Mouse (Mus musculus) stomach, embryonic 16.5 days (tissue): ENCODE data around the gene Bcl2l12. TPM values are rescaled to one million over a fixed set of nuclear protein-coding genes. Genes with fewer than 3 reads are reported as not detected.

Experiments
- ATAC-seq: fragments of 200-750 bp; cut with Nextera tagmentation; 2 replicates; pipeline ENCODE4 v1.8.0; 2017; ENCODE audit warnings: moderate number of reproducible peaks, moderate TSS enrichment; ENCODE audit not compliant: insufficient read depth, low FRiP score
- H3K27ac ChIP-seq: fragments of 300-500 bp; sonication (generic); 2 replicates; pipeline ENCODE4 v1.5.1; 2014; ENCODE audit warnings: low read length
- H3K27me3 ChIP-seq: fragments of 300-500 bp; sonication (generic); 2 replicates; pipeline ENCODE4 v1.6.1; 2014; ENCODE audit warnings: low read length, control low read depth, mixed read lengths; ENCODE audit not compliant: control insufficient read depth, insufficient read depth
- H3K36me3 ChIP-seq: fragments of 300-500 bp; sonication (generic); 2 replicates; pipeline ENCODE4 v1.6.1; 2014; ENCODE audit warnings: low read length; ENCODE audit not compliant: control insufficient read depth, insufficient read depth
- H3K4me1 ChIP-seq: fragments of 300-500 bp; sonication (generic); 2 replicates; pipeline ENCODE4 v1.6.1; 2014; ENCODE audit warnings: low read length, control low read depth, mixed read lengths; ENCODE audit not compliant: control insufficient read depth, insufficient read depth
- H3K4me2 ChIP-seq: fragments of 300-500 bp; sonication (generic); 2 replicates; pipeline ENCODE4 v1.6.1; 2014; ENCODE audit warnings: low read depth, low read length, mixed read lengths
- H3K4me3 ChIP-seq: fragments of 300-500 bp; sonication (generic); replicated peaks from 2 replicates; pipeline ENCODE4 v1.5.1; 2014; ENCODE audit warnings: mild to moderate bottlenecking, low read length
- H3K9ac ChIP-seq: fragments of 300-500 bp; sonication (generic); 2 replicates; pipeline ENCODE4 v1.6.1; 2014; ENCODE audit warnings: low read length
- H3K9me3 ChIP-seq: fragments of 300-500 bp; sonication (generic); replicated peaks from 2 replicates; pipeline ENCODE4 v1.6.1; 2016; ENCODE audit warnings: low read length, control low read depth; ENCODE audit not compliant: control insufficient read depth
- WGBS: fragments of 180-500 bp; shearing (Covaris S2); extraction: QIAGEN DNeasy Blood & Tissue Kit; methylation state at CpG from one replicate; pipeline ENCODE4 v1.1.7; 2014; 5-methylcytosine and 5-hydroxymethylcytosine counted together
- polyA plus RNA-seq: library from polyadenylated mRNA; unstranded; fragments of >200 nt; fragmentation: Nextera tagmentation; extraction: Ambion mirVana; gene quantifications from 2 replicates; pipeline ENCODE4 v1.2.1, GENCODE M21; 2015

Bcl2l12 gene
- polyA plus RNA-seq, 1 experiment from 2014 or later = 45.8 TPM

GRCm38 (mm10) chr7:45004546-45004945 is 6.0 kb upstream of the Bcl2l12 start:
- Histone ChIP-seq H3K27me3 (no peaks in the 10 kb centered on the region), H3K4me3 (no peak overlapping the region)
- 60% methylated on average over 3 of the region's 3 CpGs for WGBS

DNA sequence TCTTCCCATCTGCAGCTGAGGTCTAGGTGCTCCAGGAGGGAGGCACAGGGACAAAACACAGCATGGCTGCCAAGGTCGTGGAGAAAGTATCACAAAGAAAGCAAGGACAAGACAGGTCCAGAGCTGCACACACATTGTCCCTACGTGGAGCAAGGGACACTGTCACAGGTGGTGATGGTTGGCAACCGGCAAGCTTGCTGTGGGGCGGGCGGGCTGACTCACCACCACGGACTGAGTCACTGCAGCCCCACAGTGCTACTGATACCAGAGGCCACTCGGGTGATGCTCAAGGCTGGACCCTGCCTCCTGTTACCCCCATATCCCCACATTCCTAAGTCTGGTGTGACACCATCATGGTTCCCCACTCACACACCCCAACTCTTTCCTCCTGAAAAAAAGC is 3.9 kb upstream of the Bcl2l12 start:
- Histone ChIP-seq H3K4me2 (no peak overlapping the region), H3K4me3 (no peak overlapping the region), H3K9me3 (no peaks in the 10 kb centered on the region), H3K9ac (no peak overlapping the region), H3K4me1 (peaks cover 22% of the 10 kb centered on the region), H3K27ac (no peak overlapping the region), H3K36me3 (peaks cover 51% of the 10 kb centered on the region), H3K27me3 (no peaks in the 10 kb centered on the region)
- WGBS = 72% methylated on average over 7 of the region's 7 CpGs
- ATAC-seq = no peak

More at GRCm38 (mm10) chr7:45004546-45004945, 6.0 kb upstream of the Bcl2l12 start:
- Histone ChIP-seq H3K27ac (no peak overlapping the region), H3K4me1 (peaks cover 11% of the 10 kb centered on the region), H3K9ac (no peak overlapping the region), H3K9me3 (no peaks in the 10 kb centered on the region), H3K4me2 (no peak overlapping the region), H3K36me3 (peaks cover 62% of the 10 kb centered on the region)
- ATAC-seq = no peak

- no peak overlapping the region for H3K4me3 ChIP-seq
- no peaks in the 10 kb centered on the region for H3K27me3 ChIP-seq
- H3K27ac ChIP-seq = no peak overlapping the region
- H3K4me2 ChIP-seq = no peak overlapping the region
- no peak for ATAC-seq
- no peaks in the 10 kb centered on the region for H3K9me3 ChIP-seq
- H3K4me1 ChIP-seq = peaks cover 32% of the 10 kb centered on the region
- H3K36me3 ChIP-seq = peaks cover 44% of the 10 kb centered on the region
- no peak overlapping the region for H3K9ac ChIP-seq
- 78% methylated on average over 21 of the region's 21 CpGs for WGBS
Measured at GRCm38 (mm10) chr7:45000539-45001114, 2.1 kb upstream of the Bcl2l12 start.

GRCm38 (mm10) chr7:44999753-45000152 is 1.2 kb upstream of the Bcl2l12 start:
- no peaks in the 10 kb centered on the region for H3K9me3 ChIP-seq
- no peak overlapping the region for H3K27ac ChIP-seq
- peaks cover 45% of the 10 kb centered on the region for H3K36me3 ChIP-seq
- no peak overlapping the region for H3K9ac ChIP-seq
- 72% methylated on average over 11 of the region's 11 CpGs for WGBS
- no peak overlapping the region for H3K4me3 ChIP-seq
- peaks cover 32% of the 10 kb centered on the region for H3K4me1 ChIP-seq
- ATAC-seq = no peak
- 0 out of 2 replicates have a peak overlapping the region, but pooled peaks have one; percentile 94 for H3K4me2 ChIP-seq
- H3K27me3 ChIP-seq = no peaks in the 10 kb centered on the region

DNA sequence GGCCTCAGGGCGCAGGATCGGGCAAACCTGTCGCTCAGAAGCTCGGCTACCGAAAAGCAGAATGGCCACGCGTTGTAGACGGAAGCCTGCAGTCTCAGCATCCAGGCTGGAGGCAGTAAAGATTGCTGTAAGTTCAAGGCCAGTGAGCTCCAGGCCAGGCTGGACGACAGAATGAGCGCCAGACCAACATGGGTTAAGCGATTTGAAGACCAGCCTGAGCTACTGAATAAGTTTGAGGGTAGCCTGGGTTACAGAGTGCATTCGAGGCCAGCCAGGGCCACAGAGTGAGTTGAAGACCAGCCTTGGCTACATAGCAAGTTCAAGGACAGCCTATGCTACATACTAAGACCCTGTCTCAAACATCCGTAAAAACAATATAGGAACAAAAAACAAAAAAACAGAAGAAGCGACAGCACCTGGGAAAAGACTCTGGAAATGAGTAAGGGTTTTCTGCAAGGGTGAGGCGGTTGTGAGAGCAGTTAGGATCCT is 528 bp downstream of the Bcl2l12 start:
- 2% methylated on average over 15 of the region's 15 CpGs for WGBS
- ATAC-seq = no peak
- peak overlapping the region; percentile 89 for H3K9ac ChIP-seq
- peak overlapping the region; percentile 92 for H3K27ac ChIP-seq
- peak overlapping the region; percentile 94 for H3K4me2 ChIP-seq
- H3K4me3 ChIP-seq = peak overlapping the region; percentile 82
- peaks cover 32% of the 10 kb centered on the region for H3K4me1 ChIP-seq
- H3K9me3 ChIP-seq = no peaks in the 10 kb centered on the region
- H3K36me3 ChIP-seq = peaks cover 38% of the 10 kb centered on the region
- H3K27me3 ChIP-seq = no peaks in the 10 kb centered on the region

DNA sequence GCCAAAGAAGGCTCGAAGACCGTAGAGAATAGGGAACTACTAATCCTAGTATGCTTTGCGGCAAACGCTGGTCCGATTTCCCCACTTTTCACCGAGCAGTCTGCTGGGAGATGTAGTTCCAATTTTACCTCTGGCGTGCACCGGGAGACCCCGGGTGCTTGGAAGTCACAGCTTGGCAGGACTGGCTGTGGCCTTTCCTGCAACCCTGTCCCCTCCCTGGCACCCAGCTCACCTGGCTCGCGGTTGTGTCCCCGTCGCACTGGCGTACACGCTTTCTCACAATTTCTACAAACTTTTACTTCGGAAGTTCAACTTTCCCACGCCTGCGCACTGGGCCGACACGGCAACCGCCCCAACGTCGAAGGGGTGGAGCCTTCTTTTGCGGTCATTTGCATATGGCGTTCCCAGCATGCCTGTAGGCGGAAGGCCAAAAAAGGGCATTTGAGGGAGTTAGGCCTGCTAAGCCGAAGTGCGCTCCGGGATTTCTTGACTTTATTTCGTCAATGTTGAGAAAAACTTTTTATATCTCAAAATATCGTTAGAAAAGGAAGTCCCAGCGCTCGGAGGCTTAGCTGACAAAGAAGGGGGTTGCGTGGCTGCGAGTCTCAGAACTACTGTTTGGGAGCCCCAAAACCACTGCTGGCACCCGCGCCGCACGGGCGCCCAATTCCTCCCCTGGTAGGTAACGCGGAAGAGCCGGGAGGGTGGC is 1.1 kb downstream of the Bcl2l12 start, which contains the start of gene Irf3:
TSS of gene Irf3 (plus strand) at position 418 of the 709 bp plus-strand sequence.
- Histone ChIP-seq H3K9ac (peak within 1 kb of the TSS; percentile 89), H3K4me2 (peak within 1 kb of the TSS; percentile 94), H3K27me3 (no peaks in the 10 kb centered on the region), H3K9me3 (no peaks in the 10 kb centered on the region), H3K36me3 (peaks cover 32% of the 10 kb centered on the region), H3K4me1 (peaks cover 32% of the 10 kb centered on the region), H3K4me3 (peak within 1 kb of the TSS; percentile 82), H3K27ac (peak within 1 kb of the TSS; percentile 92)
- under 1% methylated on average over 43 of the region's 43 CpGs for WGBS
- peak; percentile 93 for ATAC-seq

GRCm38 (mm10) chr7:44996672-44997071 is 1.8 kb downstream of the Bcl2l12 start:
- Histone ChIP-seq H3K4me3 (peak overlapping the region; percentile 82), H3K27ac (peak overlapping the region; percentile 91), H3K4me2 (peak overlapping the region; percentile 94), H3K27me3 (no peaks in the 10 kb centered on the region), H3K9ac (peak overlapping the region; percentile 89), H3K9me3 (no peaks in the 10 kb centered on the region), H3K4me1 (peaks cover 32% of the 10 kb centered on the region), H3K36me3 (peaks cover 31% of the 10 kb centered on the region)
- ATAC-seq = no peak
- 8% methylated on average over 10 of the region's 10 CpGs for WGBS

DNA sequence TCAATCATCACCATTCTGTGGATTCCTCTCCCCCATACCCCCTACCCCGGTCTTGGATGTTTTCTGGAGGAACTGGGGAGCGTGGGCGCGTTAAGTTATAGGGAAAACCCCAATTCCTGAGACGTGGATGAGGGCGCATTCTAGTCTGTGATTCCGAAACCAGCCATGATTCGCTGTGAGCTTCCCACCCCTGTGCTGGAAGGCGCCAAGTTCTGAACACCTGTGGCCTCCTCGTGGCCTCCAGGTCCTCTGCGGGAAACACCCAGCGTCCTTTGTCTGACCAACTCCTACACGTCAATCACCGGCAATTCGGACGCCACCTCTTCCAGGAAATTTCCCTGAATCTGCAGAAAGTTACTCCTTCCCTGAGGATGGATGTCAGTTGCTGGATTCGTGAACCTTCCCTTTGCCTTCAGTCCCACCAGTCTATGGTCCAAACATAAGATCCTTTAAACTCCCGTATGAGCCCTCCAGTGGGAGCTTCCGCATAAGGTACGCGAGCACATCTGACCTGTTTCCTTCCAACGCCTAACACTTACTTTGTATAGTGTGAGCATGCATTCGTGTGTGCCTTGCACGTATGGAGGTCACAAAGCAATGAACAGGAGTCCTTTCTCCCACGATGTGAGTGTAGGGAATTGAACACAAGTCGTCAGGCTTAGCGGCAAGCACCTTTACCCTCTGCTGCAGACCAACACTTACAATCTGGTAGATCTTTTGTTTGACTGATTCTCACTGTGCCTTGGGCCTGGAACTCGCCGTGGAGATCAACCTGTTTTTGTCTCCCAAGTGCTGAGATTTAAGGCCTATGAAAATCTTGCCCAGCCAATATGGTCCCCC is 11.4 kb downstream of the Bcl2l12 start:
- Histone ChIP-seq H3K9ac (peak overlapping the region; percentile 73), H3K4me3 (peak overlapping the region; percentile 97), H3K4me1 (peaks cover 24% of the 10 kb centered on the region), H3K9me3 (no peaks in the 10 kb centered on the region), H3K27me3 (no peaks in the 10 kb centered on the region), H3K27ac (peak overlapping the region; percentile 96), H3K36me3 (peaks cover 3% of the 10 kb centered on the region; the same call in 1 of the 2 replicates), H3K4me2 (peak overlapping the region; percentile 54)
- ATAC-seq = peak; percentile 11
- under 1% methylated on average over 29 of the region's 29 CpGs for WGBS
